Mouse (Mus musculus): ENCODE results near the gene Zfp830. TPM values are rescaled to one million over a fixed set of nuclear protein-coding genes. Genes with fewer than 3 reads are reported as not detected.

The Zfp830 gene
- polyA plus RNA-seq, 1 experiment: 20.4 TPM

GRCm38 (mm10) chr11:82762286-82762829 is 1.8 kb upstream of the Zfp830 start:
- H3K27ac ChIP-seq (ENCODE audit: insufficient read depth, low read depth, low read length): no peak overlapping the region
- peaks cover 4% of the 10 kb centered on the region for H3K4me1 ChIP-seq (ENCODE audit: control insufficient read depth, insufficient read depth, low read length)
- TF ChIP-seq CTCF (IDR thresholded peaks at IDR 0.05; ENCODE audit: low read depth, low read length) (no peak), POLR2A (IDR thresholded peaks at IDR 0.05; ENCODE audit: borderline replicate concordance, low read depth, low read length) (no peak)
- no peak overlapping the region for H3K4me3 ChIP-seq (ENCODE audit: insufficient read depth, low read length)

DNA sequence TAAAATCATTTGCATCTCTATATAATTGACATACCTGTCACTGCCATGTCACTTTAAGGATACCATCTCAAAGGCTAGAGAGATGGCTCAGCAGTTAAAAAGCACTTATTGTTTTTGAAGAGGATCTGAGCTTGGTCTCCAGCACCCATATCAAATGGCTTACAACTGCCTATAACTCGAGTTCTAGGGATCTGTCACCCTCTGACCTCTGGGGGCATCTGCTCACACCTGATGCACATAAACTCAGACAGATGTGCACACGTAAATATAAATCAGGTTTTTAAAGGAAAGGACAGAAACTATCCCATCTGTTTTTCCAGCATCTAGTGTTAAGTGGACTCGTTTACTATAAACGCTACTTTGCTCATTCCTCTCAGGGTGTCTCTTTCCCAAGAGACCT is 884 bp upstream of the Zfp830 start:
- TF ChIP-seq CTCF (IDR thresholded peaks at IDR 0.05; ENCODE audit: low read depth, low read length): no peak
- no peak for TF ChIP-seq POLR2A (IDR thresholded peaks at IDR 0.05; ENCODE audit: borderline replicate concordance, low read depth, low read length)
- peak overlapping the region; percentile 61 for H3K27ac ChIP-seq (ENCODE audit: insufficient read depth, low read depth, low read length)
- H3K4me3 ChIP-seq (ENCODE audit: insufficient read depth, low read length): peak overlapping the region; percentile 88
- H3K4me1 ChIP-seq (ENCODE audit: control insufficient read depth, insufficient read depth, low read length): peaks cover 4% of the 10 kb centered on the region

DNA sequence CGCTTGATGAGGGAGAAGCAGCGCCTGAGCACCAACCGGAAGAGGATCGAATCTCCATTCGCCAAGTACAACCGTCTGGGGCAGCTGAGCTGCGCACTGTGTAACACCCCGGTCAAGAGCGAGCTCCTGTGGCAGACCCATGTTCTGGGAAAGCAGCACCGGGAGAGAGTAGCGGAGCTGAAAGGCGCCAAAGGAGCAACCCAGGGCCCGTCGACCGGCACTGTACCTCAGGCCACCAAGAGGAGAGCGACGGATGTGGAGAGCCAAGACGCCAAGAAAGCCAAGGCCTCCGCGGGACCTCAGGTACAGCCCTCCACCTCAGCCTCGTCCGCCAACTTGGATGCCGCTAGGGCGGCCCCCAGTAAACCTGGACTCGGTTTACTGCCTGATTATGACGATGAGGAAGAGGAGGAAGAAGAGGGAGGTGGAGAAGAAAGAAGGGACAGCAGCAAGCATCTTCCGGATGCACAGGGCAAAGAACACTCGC is 336 bp downstream of the Zfp830 start:
- peak overlapping the region; percentile 88 for H3K4me3 ChIP-seq (ENCODE audit: insufficient read depth, low read length)
- H3K27ac ChIP-seq (ENCODE audit: insufficient read depth, low read depth, low read length): peak overlapping the region; percentile 76
- TF ChIP-seq POLR2A (IDR thresholded peaks at IDR 0.05; ENCODE audit: borderline replicate concordance, low read depth, low read length) (no peak; the same call in 1 of the 2 replicates), CTCF (IDR thresholded peaks at IDR 0.05; ENCODE audit: low read depth, low read length) (no peak)
- H3K4me1 ChIP-seq (ENCODE audit: control insufficient read depth, insufficient read depth, low read length): peaks cover 4% of the 10 kb centered on the region

DNA sequence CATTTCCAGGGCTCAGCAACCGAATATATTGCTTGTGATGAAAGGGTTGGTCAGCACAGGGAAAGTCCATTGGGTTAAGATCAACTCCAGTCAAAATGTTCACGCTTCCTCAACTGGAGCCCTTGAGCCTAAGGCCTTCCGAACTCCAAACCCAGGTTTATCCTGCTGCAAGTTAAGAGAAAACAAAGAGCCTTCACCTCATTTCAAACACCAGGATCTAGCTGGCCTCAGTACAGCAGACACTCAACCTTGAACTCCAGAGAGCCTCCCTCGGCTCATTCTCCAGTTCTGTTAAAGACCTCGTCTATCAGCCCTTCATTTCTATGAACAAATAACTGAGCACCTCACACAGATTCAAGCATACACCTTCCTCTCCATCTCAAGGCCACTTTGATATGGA is 16.0 kb downstream of the Zfp830 start:
- H3K4me1 ChIP-seq (ENCODE audit: control insufficient read depth, insufficient read depth, low read length): peaks cover 17% of the 10 kb centered on the region
- H3K4me3 ChIP-seq (ENCODE audit: insufficient read depth, low read length): peak overlapping the region; percentile 76
- TF ChIP-seq POLR2A (IDR thresholded peaks at IDR 0.05; ENCODE audit: borderline replicate concordance, low read depth, low read length) (no peak), CTCF (IDR thresholded peaks at IDR 0.05; ENCODE audit: low read depth, low read length) (no peak)
- H3K27ac ChIP-seq (ENCODE audit: insufficient read depth, low read depth, low read length): peak overlapping the region; percentile 63; the same call in 1 of the 2 replicates

DNA sequence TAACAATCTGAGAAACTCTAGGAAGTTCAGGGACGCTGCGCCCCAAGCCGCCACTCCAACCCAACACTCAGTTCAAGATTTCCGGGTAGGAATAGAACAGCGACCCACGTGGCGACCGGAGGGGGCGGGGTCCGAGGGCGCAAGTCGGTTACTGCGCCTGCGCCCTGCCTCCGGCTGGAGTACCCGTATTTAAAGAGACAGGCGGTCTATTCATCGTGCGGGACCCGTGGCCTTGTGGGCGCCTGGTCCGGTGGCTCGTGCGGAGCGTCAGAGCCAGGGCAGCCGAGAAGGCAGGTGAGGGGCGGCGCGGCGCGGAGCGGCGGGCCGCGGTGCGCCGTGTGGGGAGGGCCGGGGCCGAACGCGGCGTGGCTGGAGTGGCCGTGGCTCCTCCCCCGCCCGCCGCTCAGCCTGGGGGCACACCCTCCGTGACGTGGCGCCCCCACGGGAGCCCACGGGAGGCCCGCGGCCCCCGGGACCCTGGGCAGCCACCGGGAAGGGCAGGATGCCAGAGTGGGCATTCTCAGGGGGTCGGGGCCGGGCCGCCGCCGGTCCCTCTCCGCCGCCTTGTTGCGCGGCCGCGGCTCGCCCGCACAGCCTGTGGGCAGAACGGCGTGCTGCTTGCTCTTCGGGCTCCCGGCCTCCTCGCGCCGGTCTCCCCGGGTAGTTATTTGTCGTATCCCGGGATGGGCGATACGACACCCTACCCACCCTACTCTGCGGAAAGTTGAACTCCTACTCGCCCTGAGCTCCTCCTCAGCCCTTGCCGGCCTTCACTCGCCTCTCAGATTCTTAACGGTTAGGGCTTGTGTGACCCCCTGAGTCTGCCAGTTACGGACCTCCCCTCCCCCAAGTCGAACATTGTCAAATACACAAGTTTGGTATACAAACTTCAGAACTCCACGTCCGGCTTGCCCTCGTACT is 17.1 kb downstream of the Zfp830 start, which contains the start of gene Lig3:
TSS of gene Lig3 (plus strand) at position 126 of the 921 bp plus-strand sequence.
- no peak for TF ChIP-seq CTCF (IDR thresholded peaks at IDR 0.05; ENCODE audit: low read depth, low read length)
- TF ChIP-seq POLR2A (IDR thresholded peaks at IDR 0.05; ENCODE audit: borderline replicate concordance, low read depth, low read length): no peak
- Histone ChIP-seq H3K4me1 (ENCODE audit: control insufficient read depth, insufficient read depth, low read length) (peaks cover 17% of the 10 kb centered on the region), H3K27ac (ENCODE audit: insufficient read depth, low read depth, low read length) (peak within 1 kb of the TSS; percentile 83), H3K4me3 (ENCODE audit: insufficient read depth, low read length) (peak within 1 kb of the TSS; percentile 76)

- Histone ChIP-seq H3K4me3 (ENCODE audit: insufficient read depth, low read length) (peak overlapping the region; percentile 76), H3K27ac (ENCODE audit: insufficient read depth, low read depth, low read length) (no peak overlapping the region), H3K4me1 (ENCODE audit: control insufficient read depth, insufficient read depth, low read length) (peaks cover 17% of the 10 kb centered on the region)
- TF ChIP-seq CTCF (IDR thresholded peaks at IDR 0.05; ENCODE audit: low read depth, low read length) (no peak), POLR2A (IDR thresholded peaks at IDR 0.05; ENCODE audit: borderline replicate concordance, low read depth, low read length) (no peak)
Observed at GRCm38 (mm10) chr11:82782197-82782596, 18.1 kb downstream of the Zfp830 start.

- no peak overlapping the region for H3K4me3 ChIP-seq (ENCODE audit: insufficient read depth, low read length)
- H3K27ac ChIP-seq (ENCODE audit: insufficient read depth, low read depth, low read length): no peak overlapping the region
- TF ChIP-seq CTCF (IDR thresholded peaks at IDR 0.05; ENCODE audit: low read depth, low read length) (no peak), POLR2A (IDR thresholded peaks at IDR 0.05; ENCODE audit: borderline replicate concordance, low read depth, low read length) (no peak)
- H3K4me1 ChIP-seq (ENCODE audit: control insufficient read depth, insufficient read depth, low read length): peaks cover 14% of the 10 kb centered on the region
Observed at GRCm38 (mm10) chr11:82783453-82783852, 19.3 kb downstream of the Zfp830 start.

DNA sequence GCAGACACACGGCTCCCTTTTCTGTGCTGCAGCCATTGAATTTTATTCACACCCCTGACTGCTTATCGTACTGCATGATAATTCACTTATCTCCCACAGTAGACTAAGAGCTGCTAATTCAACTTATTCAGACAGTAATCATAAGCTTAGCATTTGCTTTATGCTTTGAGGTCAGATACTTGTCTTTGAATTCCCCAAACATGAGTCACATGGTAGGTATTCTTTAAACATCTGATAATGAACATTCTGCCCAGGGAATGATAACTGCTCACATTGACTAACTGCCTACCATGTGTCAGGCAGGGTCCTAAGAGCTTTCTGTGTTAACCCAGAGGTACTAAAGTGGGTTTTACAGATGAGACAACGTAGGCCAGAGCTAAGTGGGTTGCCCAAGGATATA is 42.5 kb downstream of the Zfp830 start:
- Histone ChIP-seq H3K27ac (ENCODE audit: insufficient read depth, low read depth, low read length) (no peak overlapping the region), H3K4me1 (ENCODE audit: control insufficient read depth, insufficient read depth, low read length) (no peaks in the 10 kb centered on the region), H3K4me3 (ENCODE audit: insufficient read depth, low read length) (no peak overlapping the region)
- no peak for TF ChIP-seq POLR2A (IDR thresholded peaks at IDR 0.05; ENCODE audit: borderline replicate concordance, low read depth, low read length)
- TF ChIP-seq CTCF (IDR thresholded peaks at IDR 0.05; ENCODE audit: low read depth, low read length): no peak

GRCm38 (mm10) chr11:82807370-82807769 is 43.2 kb downstream of the Zfp830 start:
- TF ChIP-seq POLR2A (IDR thresholded peaks at IDR 0.05; ENCODE audit: borderline replicate concordance, low read depth, low read length) (no peak), CTCF (IDR thresholded peaks at IDR 0.05; ENCODE audit: low read depth, low read length) (no peak)
- no peak overlapping the region for H3K27ac ChIP-seq (ENCODE audit: insufficient read depth, low read depth, low read length)
- H3K4me3 ChIP-seq (ENCODE audit: insufficient read depth, low read length): no peak overlapping the region
- no peaks in the 10 kb centered on the region for H3K4me1 ChIP-seq (ENCODE audit: control insufficient read depth, insufficient read depth, low read length)

- Histone ChIP-seq H3K27ac (ENCODE audit: insufficient read depth, low read depth, low read length) (no peak overlapping the region), H3K4me1 (ENCODE audit: control insufficient read depth, insufficient read depth, low read length) (no peaks in the 10 kb centered on the region), H3K4me3 (ENCODE audit: insufficient read depth, low read length) (no peak overlapping the region)
- TF ChIP-seq CTCF (IDR thresholded peaks at IDR 0.05; ENCODE audit: low read depth, low read length) (no peak), POLR2A (IDR thresholded peaks at IDR 0.05; ENCODE audit: borderline replicate concordance, low read depth, low read length) (no peak)
Observed at GRCm38 (mm10) chr11:82808485-82808884, 44.3 kb downstream of the Zfp830 start.

Other genes with a start within 250 kb of the Zfp830 start
- 0.51 and 0.60 TPM in 2 replicates for gene Cct6b, start within 50 bp of the Zfp830 start, polyA plus RNA-seq (2012; ENCODE audit: insufficient read depth, insufficient read length, missing spikeins)
- gene Lig3, start 16.8 kb downstream of the Zfp830 start, polyA plus RNA-seq (2012; ENCODE audit: insufficient read depth, insufficient read length, missing spikeins): 6.6 and 9.0 TPM in 2 replicates
- 11.7 and 12.7 TPM in 2 replicates for gene Rffl, start 106.9 kb downstream of the Zfp830 start, polyA plus RNA-seq (2012; ENCODE audit: insufficient read depth, insufficient read length, missing spikeins)
- 14.8 and 16.4 TPM in 2 replicates for gene Rad51d, start 126.3 kb downstream of the Zfp830 start, polyA plus RNA-seq (2012; ENCODE audit: insufficient read depth, insufficient read length, missing spikeins)
- gene Fndc8, start 127.8 kb downstream of the Zfp830 start, polyA plus RNA-seq (2012; ENCODE audit: insufficient read depth, insufficient read length, missing spikeins): not detected in 2 replicates
- gene Nle1, start 144.1 kb downstream of the Zfp830 start, polyA plus RNA-seq (2012; ENCODE audit: insufficient read depth, insufficient read length, missing spikeins): 3.8 and 10.3 TPM in 2 replicates
- not detected in 2 replicates for gene Unc45b, start 146.2 kb downstream of the Zfp830 start, polyA plus RNA-seq (2012; ENCODE audit: insufficient read depth, insufficient read length, missing spikeins)
- gene Slfn5, start 187.0 kb downstream of the Zfp830 start, polyA plus RNA-seq (2012; ENCODE audit: insufficient read depth, insufficient read length, missing spikeins): 97.8 and 116 TPM in 2 replicates
- gene Slfn9, start 227.5 kb downstream of the Zfp830 start, polyA plus RNA-seq (2012; ENCODE audit: insufficient read depth, insufficient read length, missing spikeins): 19.8 and 21.1 TPM in 2 replicates

Measured in bone marrow macrophage, adult 2 months (primary cell).